Mouse (Mus musculus) ES-Bruce4 (cell line): Measurements from ENCODE around the gene Serpina5. TPM values are rescaled to one million over a fixed set of nuclear protein-coding genes. Genes with fewer than 3 reads are reported as not detected.

Experiments
- H3K27ac ChIP-seq: 2 replicates; pipeline ENCODE4 v1.5.1; 2012; ENCODE audit warnings: low read length, inconsistent platforms; ENCODE audit not compliant: insufficient read depth
- H3K27me3 ChIP-seq: 2 replicates; pipeline ENCODE4 v1.6.1; 2012; ENCODE audit warnings: mild to moderate bottlenecking, low read length, inconsistent platforms; ENCODE audit not compliant: control insufficient read depth, poor library complexity, insufficient read depth, severe bottlenecking
- H3K36me3 ChIP-seq: 2 replicates; pipeline ENCODE4 v1.6.1; 2012; ENCODE audit warnings: inconsistent platforms, mild to moderate bottlenecking, low read length, moderate library complexity; ENCODE audit not compliant: control insufficient read depth, poor library complexity, insufficient read depth, severe bottlenecking
- H3K4me1 ChIP-seq: one replicate; pipeline ENCODE4 v1.8.1; 2011; ENCODE audit warnings: low read length; ENCODE audit not compliant: control insufficient read depth, insufficient read depth
- H3K4me3 ChIP-seq: 2 replicates; pipeline ENCODE4 v1.5.1; 2011; ENCODE audit warnings: low read depth, mild to moderate bottlenecking, low read length
- H3K9ac ChIP-seq: 2 replicates; pipeline ENCODE4 v1.6.1; 2012; ENCODE audit warnings: low read depth, mild to moderate bottlenecking, inconsistent platforms; ENCODE audit not compliant: poor library complexity, severe bottlenecking
- H3K9me3 ChIP-seq: replicated peaks from 2 replicates; pipeline ENCODE4 v1.6.1; 2012; ENCODE audit warnings: mild to moderate bottlenecking, low read length, inconsistent platforms; ENCODE audit not compliant: control insufficient read depth, poor library complexity, insufficient read depth, severe bottlenecking
- CTCF ChIP-seq: IDR thresholded peaks from one replicate; pipeline ENCODE4 v1.8.1; 2011; ENCODE audit warnings: low read depth, low read length
- EP300 ChIP-seq: IDR thresholded peaks from 2 replicates; pipeline ENCODE4 v1.6.1; 2011; ENCODE audit warnings: low read depth, low read length; ENCODE audit not compliant: insufficient read depth
- POLR2A ChIP-seq: IDR thresholded peaks from one replicate; pipeline ENCODE4 v1.8.1; 2011; ENCODE audit warnings: low read length; ENCODE audit not compliant: insufficient read depth
- polyA plus RNA-seq: library from polyadenylated mRNA; stranded (reverse); fragments of >200 nt; gene quantifications from 2 replicates; pipeline ENCODE4 v1.2.4, GENCODE M21; 2011; ENCODE audit warnings: low read depth; ENCODE audit not compliant: missing spikeins, insufficient read depth, insufficient read length

The Serpina5 gene
- polyA plus RNA-seq, 1 experiment, result not detected

DNA sequence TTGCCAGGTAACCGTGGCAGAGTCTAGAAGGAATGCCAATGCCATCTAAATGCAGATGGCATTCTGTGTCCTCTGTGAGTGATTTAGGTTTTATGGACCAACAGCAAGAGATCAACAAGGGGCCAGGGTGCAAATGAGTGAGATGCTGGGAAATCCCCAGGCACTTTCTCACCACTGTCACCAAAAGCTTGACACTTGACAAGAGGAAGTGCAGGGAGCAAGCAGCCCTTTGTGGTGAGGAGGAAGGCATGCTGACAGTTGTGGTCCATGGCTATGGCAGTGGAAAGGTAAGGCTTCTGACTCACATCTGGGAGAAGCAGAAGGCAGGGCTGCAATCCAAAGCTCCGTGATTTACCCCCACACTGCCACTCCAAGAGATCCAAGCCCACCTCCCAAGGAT lies 39.1 kb upstream of the Serpina5 start:
- Histone ChIP-seq H3K4me1 (no peaks in the 10 kb centered on the region), H3K9me3 (no peaks in the 10 kb centered on the region), H3K9ac (no peak overlapping the region), H3K4me3 (no peak overlapping the region), H3K27ac (no peak overlapping the region), H3K36me3 (no peaks in the 10 kb centered on the region), H3K27me3 (no peaks in the 10 kb centered on the region)
- no peak for TF ChIP-seq POLR2A
- TF ChIP-seq EP300, result no peak
- TF ChIP-seq CTCF, result no peak

DNA sequence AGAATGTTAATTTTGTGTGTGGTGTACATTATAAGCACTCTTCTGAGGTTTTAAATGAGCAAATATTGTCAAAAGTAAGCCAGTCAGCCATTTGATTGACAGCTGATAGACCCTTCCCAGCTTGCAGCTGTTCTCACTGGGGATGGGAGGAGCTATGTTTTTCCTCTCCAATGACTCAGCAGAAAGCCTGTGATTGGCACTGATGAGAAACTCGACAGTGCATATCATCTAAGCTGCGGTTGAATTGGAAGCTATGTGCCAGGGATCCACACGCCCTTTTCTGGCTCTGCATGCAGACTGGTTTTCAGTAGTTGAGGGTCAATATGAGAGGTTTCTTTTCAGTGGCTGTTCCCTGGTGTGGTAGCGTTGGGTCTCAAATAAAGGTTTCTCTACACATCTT lies 36.4 kb upstream of the Serpina5 start:
- TF ChIP-seq EP300 (no peak), CTCF (no peak), POLR2A (no peak)
- Histone ChIP-seq H3K4me3 (no peak overlapping the region), H3K27me3 (no peaks in the 10 kb centered on the region), H3K36me3 (no peaks in the 10 kb centered on the region), H3K4me1 (no peaks in the 10 kb centered on the region), H3K27ac (no peak overlapping the region), H3K9me3 (no peaks in the 10 kb centered on the region), H3K9ac (no peak overlapping the region)

DNA sequence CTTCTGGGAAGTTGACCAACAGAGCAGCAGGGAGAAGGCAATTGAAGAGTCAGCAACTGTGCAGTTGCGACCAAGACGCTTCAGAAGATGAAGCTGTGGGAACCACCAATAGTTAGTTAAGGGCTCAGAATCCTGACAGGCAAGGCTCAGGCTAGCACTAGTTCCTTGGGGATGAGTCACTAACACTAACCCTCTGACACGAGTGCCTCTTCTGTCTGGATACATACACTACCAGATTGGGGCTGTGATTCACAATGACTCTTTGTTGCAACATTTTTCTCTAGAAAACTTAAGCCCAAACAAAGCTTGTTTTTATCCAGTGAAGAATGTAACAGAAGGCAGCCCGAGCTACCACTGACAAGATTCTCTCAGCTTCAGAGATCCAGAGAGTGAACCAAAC lies 35.9 kb upstream of the Serpina5 start:
- Histone ChIP-seq H3K9ac (no peak overlapping the region), H3K36me3 (no peaks in the 10 kb centered on the region), H3K4me3 (no peak overlapping the region), H3K27ac (no peak overlapping the region), H3K27me3 (no peaks in the 10 kb centered on the region), H3K4me1 (no peaks in the 10 kb centered on the region), H3K9me3 (no peaks in the 10 kb centered on the region)
- TF ChIP-seq POLR2A (no peak), EP300 (no peak), CTCF (no peak)

DNA sequence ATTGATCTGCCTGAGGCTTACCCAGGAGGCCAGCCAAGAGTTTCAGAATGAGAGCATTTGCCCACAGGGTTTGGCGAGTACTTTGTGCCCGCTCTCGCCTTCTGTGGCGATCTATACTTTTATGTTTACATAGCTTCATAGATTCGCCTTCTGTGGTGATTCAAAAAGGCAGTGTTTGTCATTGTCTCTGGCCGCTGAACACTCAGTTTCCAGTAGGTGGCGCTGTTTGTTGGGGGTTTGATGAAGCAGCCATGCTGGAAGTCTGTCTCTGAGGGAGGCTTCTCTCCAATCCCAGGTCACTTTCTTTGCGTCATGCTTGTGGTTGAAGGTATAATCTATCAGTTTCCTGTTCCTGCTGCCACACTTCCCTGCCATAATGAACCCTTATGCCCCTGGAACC lies 34.7 kb upstream of the Serpina5 start:
- Histone ChIP-seq H3K4me1 (no peaks in the 10 kb centered on the region), H3K27ac (no peak overlapping the region), H3K4me3 (no peak overlapping the region), H3K9me3 (no peaks in the 10 kb centered on the region), H3K27me3 (no peaks in the 10 kb centered on the region), H3K9ac (no peak overlapping the region), H3K36me3 (no peaks in the 10 kb centered on the region)
- peak; percentile 73 for TF ChIP-seq CTCF
- no peak for TF ChIP-seq POLR2A

DNA sequence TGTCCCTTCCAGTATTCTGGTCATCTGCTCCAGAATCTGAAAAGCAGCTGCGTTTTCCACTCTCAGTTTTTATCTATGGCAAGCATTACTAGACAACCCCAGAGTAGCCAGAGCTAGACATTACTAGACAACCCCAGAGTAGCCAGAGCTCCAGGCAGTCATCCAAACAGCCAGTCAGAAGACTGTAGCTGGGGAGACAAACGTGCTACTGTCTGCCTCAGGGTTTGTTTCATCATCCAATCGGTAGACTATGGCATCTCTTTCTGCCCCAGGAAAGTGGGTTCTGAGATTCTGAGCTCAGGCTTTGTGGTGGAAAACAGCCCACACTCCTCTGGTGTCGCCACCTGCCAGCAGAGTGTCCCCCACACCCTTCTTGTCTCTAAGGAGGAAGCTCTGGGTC lies 33.4 kb upstream of the Serpina5 start:
- Histone ChIP-seq H3K9me3 (no peaks in the 10 kb centered on the region), H3K27me3 (no peaks in the 10 kb centered on the region), H3K4me3 (no peak overlapping the region), H3K36me3 (no peaks in the 10 kb centered on the region), H3K27ac (no peak overlapping the region), H3K9ac (no peak overlapping the region), H3K4me1 (no peaks in the 10 kb centered on the region)
- no peak for TF ChIP-seq EP300
- TF ChIP-seq CTCF, result no peak
- no peak for TF ChIP-seq POLR2A

DNA sequence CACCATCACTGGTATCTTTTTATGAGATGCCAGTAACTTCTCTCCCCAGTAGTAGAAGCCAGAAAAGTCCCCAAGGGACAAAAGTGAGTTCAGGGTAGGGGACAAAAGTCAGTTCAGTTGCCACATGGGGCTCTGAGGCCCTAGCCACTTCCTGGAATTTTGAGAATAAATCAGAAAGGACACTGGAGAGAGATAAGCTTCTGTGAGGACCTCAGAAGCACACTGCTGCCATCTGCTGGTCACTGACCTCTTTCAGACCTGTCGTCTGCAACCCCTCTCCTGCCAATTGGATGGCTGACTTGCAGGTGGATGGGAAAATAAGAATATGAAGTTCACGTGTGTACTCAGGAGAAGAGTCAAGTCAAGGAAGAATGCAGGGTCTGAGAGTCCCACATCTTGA lies 31.3 kb upstream of the Serpina5 start:
- Histone ChIP-seq H3K4me1 (no peaks in the 10 kb centered on the region), H3K27me3 (no peaks in the 10 kb centered on the region), H3K27ac (no peak overlapping the region), H3K9me3 (no peaks in the 10 kb centered on the region), H3K9ac (no peak overlapping the region), H3K36me3 (no peaks in the 10 kb centered on the region), H3K4me3 (no peak overlapping the region)
- TF ChIP-seq CTCF (peak; percentile 75), EP300 (no peak)

DNA sequence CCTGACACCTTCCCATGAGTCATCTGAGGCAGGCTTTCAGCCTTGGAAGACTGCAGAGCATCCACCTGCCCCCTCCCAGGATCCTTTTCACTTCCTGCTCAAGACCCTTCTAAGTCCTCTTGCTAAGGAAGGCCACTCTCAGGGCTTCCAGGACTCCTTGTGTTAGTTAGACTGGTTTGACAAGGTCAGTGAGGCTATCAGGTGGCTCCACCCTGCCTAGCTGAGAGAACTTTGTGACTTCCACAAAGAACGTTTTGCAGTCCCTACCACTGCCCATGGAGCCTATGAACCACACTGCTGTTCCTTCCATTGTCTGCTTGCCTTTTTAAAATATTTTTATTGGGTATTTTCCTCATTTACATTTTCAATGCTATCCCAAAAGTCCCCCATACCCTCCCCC lies 29.2 kb upstream of the Serpina5 start:
- TF ChIP-seq POLR2A (no peak), CTCF (no peak), EP300 (no peak)
- no peaks in the 10 kb centered on the region for H3K4me1 ChIP-seq
- no peak overlapping the region for H3K4me3 ChIP-seq
- H3K27me3 ChIP-seq, result no peaks in the 10 kb centered on the region
- no peak overlapping the region for H3K27ac ChIP-seq
- no peaks in the 10 kb centered on the region for H3K36me3 ChIP-seq
- no peaks in the 10 kb centered on the region for H3K9me3 ChIP-seq
- H3K9ac ChIP-seq, result no peak overlapping the region
